Mouse (Mus musculus) cerebellum, adult 2 months (tissue): Measurements from ENCODE around the gene Fancd2. TPM values are rescaled to one million over a fixed set of nuclear protein-coding genes. Genes with fewer than 3 reads are reported as not detected.

Experiments used
- DNase-seq, 2 experiments: peaks; one replicate each; pipeline ENCODE4 v3.0.0; 2021
- H3K27ac ChIP-seq: fragments of 200-500 bp; 2 replicates; pipeline ENCODE4 v1.5.1; 2012; ENCODE audit warnings: low read length, control low read depth, inconsistent platforms; ENCODE audit not compliant: insufficient read depth
- H3K27me3 ChIP-seq: fragments of 200-500 bp; 2 replicates; pipeline ENCODE4 v1.6.1; 2012; ENCODE audit warnings: inconsistent platforms, mild to moderate bottlenecking, low read length, moderate library complexity; ENCODE audit not compliant: control insufficient read depth, insufficient read depth
- H3K4me1 ChIP-seq: fragments of 200-500 bp; 2 replicates; pipeline ENCODE4 v1.6.1; 2011; ENCODE audit warnings: low read length; ENCODE audit not compliant: control insufficient read depth, insufficient read depth
- H3K4me3 ChIP-seq: fragments of 200-500 bp; replicated peaks from 2 replicates; pipeline ENCODE3; 2011; ENCODE audit warnings: mild to moderate bottlenecking, low read depth, low read length, control low read depth; ENCODE audit not compliant: insufficient read depth
- CTCF ChIP-seq: fragments of 200-500 bp; IDR thresholded peaks from 2 replicates; pipeline ENCODE4 v1.5.1; 2011; ENCODE audit warnings: low read depth, mild to moderate bottlenecking, control low read depth, low read length, moderate library complexity, borderline replicate concordance; ENCODE audit not compliant: insufficient read depth
- POLR2A ChIP-seq: fragments of 200-500 bp; IDR thresholded peaks from 2 replicates; pipeline ENCODE4 v1.6.1; 2011; ENCODE audit warnings: low read length, control low read depth, borderline replicate concordance; ENCODE audit not compliant: insufficient read depth
- WGBS: fragments of 180-500 bp; shearing (Covaris S2); methylation state at CpG from one replicate; pipeline ENCODE4 v1.1.7; 2018; 5-methylcytosine and 5-hydroxymethylcytosine counted together
- polyA plus RNA-seq: library from polyadenylated mRNA; depleted of rRNA; stranded (reverse); fragments of >200 nt; gene quantifications from 2 replicates; pipeline ENCODE4 v1.2.3, GENCODE M21; 2012

Fancd2 gene
- polyA plus RNA-seq, 1 experiment = 0.34 TPM

DNA sequence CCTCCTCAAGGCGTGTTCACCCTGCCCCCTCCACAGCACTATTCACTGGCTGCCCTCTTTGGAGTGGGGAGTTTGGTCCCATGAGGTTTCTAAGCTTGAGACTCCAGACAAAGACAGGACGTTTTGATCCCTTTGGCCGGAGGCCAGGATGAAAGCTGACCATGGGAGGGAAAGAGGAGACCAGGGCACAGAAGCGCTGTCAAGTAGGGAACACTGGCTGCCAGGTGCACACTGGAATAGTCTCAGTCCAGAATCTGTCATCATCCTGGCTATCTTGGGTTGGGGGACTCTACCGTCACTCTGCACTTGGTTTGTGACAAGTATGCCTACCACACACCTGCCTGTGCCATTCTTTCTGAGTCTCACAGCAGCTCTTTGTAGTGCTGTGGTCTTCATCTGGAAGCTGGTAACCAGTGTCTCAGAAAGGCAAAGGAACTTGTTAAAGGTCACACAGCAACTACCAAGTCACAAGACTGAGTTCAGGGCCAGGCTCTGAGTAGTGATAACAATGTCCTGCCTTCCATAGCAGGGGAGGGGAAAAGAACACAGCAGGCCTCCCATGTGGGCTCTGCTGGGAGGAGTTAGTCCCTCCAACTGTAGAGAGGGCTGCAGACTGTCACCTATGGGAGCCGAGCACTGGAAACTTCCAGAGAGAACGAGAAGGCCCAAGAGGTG is 23.1 kb upstream of the Fancd2 start:
- TF ChIP-seq POLR2A (no peak), CTCF (no peak)
- Histone ChIP-seq H3K4me3 (no peak overlapping the region), H3K27me3 (no peaks in the 10 kb centered on the region), H3K27ac (peak overlapping the region; percentile 39), H3K4me1 (peaks cover 12% of the 10 kb centered on the region)
- peak in 1 of 2 experiments; percentile 28 for DNase-seq
- 33% methylated on average over 7 of the region's 7 CpGs for WGBS

GRCm38 (mm10) chr6:113508947-113509280 is 22.6 kb upstream of the Fancd2 start:
- H3K27me3 ChIP-seq = no peaks in the 10 kb centered on the region
- peak overlapping the region; percentile 39; the same call in 1 of the 2 replicates for H3K27ac ChIP-seq
- TF ChIP-seq POLR2A (0 out of 2 replicates have a peak, but pooled peaks have one; percentile 17), CTCF (no peak)
- no peak overlapping the region for H3K4me3 ChIP-seq
- peak; percentile 75 to 85 for DNase-seq
- 3% methylated on average over 5 of the region's 5 CpGs for WGBS
- H3K4me1 ChIP-seq = peaks cover 12% of the 10 kb centered on the region

- Histone ChIP-seq H3K27me3 (no peaks in the 10 kb centered on the region), H3K4me1 (no peaks in the 10 kb centered on the region), H3K27ac (no peak overlapping the region), H3K4me3 (no peak overlapping the region)
- 79% methylated on average over 6 of the region's 6 CpGs for WGBS
- no peak for DNase-seq
- no peak for TF ChIP-seq POLR2A
- TF ChIP-seq CTCF = no peak
These were observed 17.5 kb upstream of the Fancd2 start for GRCm38 (mm10) chr6:113513944-113514343.

DNA sequence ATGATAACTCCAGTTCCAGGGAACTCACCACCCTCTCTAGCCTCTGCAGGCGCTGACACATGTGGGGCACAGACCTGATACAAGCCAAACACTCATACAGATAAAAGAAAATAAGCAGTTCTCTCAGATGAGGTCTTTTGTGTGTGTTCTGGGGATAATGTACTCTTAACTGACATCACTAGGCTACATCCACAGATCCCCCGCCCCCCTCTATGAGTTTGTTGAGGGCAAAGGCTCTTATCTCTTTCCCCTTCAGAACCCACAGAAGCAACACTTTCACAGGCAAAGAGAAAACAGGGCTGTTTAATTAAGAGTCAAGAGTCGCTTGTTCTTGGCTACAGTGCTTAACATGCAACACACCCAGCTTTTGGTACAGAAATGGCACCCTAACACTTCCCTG is 16.9 kb upstream of the Fancd2 start:
- no peak overlapping the region for H3K27ac ChIP-seq
- no peaks in the 10 kb centered on the region for H3K27me3 ChIP-seq
- 97% methylated on average over 3 of the region's 3 CpGs for WGBS
- DNase-seq = no peak
- no peak overlapping the region for H3K4me3 ChIP-seq
- TF ChIP-seq POLR2A (no peak), CTCF (no peak)
- H3K4me1 ChIP-seq = no peaks in the 10 kb centered on the region

- Histone ChIP-seq H3K4me3 (no peak overlapping the region), H3K27me3 (no peaks in the 10 kb centered on the region), H3K27ac (no peak overlapping the region), H3K4me1 (no peaks in the 10 kb centered on the region)
- TF ChIP-seq CTCF (no peak), POLR2A (no peak)
- 86% methylated on average over 8 of the region's 8 CpGs for WGBS
- no peak for DNase-seq
These were observed 13.9 kb upstream of the Fancd2 start for GRCm38 (mm10) chr6:113517434-113518080.

DNA sequence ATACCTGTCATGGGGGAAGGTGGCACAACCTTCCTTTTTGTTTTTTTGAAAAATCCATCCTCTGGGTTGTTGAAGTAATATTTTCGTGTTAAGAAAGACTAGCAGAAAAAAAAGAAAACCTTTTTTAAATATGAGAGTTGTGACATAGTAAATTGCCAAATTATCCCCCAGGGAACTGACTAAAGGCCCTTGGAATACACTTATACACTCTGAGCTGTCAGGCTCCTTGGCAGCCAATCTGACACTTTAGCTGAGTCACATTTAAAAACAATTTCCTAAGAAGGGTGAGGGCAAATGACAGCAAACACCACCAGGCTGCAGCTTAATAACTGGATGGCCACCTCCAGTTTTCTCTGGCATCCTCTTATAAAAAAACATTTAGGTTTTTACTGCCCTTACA is 9.2 kb upstream of the Fancd2 start:
- 94% methylated on average over 1 of the region's 1 CpGs for WGBS
- no peak overlapping the region for H3K27ac ChIP-seq
- DNase-seq = no peak

GRCm38 (mm10) chr6:113523420-113523819 is 8.1 kb upstream of the Fancd2 start:
- DNase-seq = no peak
- TF ChIP-seq CTCF (no peak), POLR2A (no peak)
- peaks cover 3% of the 10 kb centered on the region; the same call in 1 of the 2 replicates for H3K4me1 ChIP-seq
- no peaks in the 10 kb centered on the region for H3K27me3 ChIP-seq
- WGBS = 39% methylated on average over 8 of the region's 8 CpGs
- no peak overlapping the region for H3K27ac ChIP-seq
- H3K4me3 ChIP-seq = no peak overlapping the region

More for the DNA sequence above, 9.2 kb upstream of the Fancd2 start:
- TF ChIP-seq CTCF (no peak), POLR2A (no peak)
- Histone ChIP-seq H3K4me3 (no peak overlapping the region), H3K27me3 (no peaks in the 10 kb centered on the region), H3K4me1 (peaks cover 3% of the 10 kb centered on the region; the same call in 1 of the 2 replicates)
